Mouse (Mus musculus) MEL-GATA-1-ER (cell line): ENCODE measurements around the gene Rtn4rl1.

Experiments used
- DNase-seq: peaks from one replicate; pipeline ENCODE4 v3.0.0-alpha.2; 2012; ENCODE audit warnings: low read depth; ENCODE audit errors: extremely low read depth

Gene Rtn4rl1

GRCm38 (mm10) chr11:75184986-75185385, 8.6 kb upstream of the Rtn4rl1 start:
- no peak for DNase-seq

GRCm38 (mm10) chr11:75189713-75190370, 3.7 kb upstream of the Rtn4rl1 start:
- no peak for DNase-seq

GRCm38 (mm10) chr11:75190371-75190724, 3.2 kb upstream of the Rtn4rl1 start:
- no peak for DNase-seq

- DNase-seq = no peak
Observed at GRCm38 (mm10) chr11:75190905-75191441, 2.6 kb upstream of the Rtn4rl1 start, which contains the start of gene Dph1. Gene Dph1 (minus strand): TSS chr11:75191241.

- no peak for DNase-seq
Observed at GRCm38 (mm10) chr11:75191841-75192240, 1.7 kb upstream of the Rtn4rl1 start.

GRCm38 (mm10) chr11:75192336-75193214, 1.0 kb upstream of the Rtn4rl1 start:
- no peak for DNase-seq

GRCm38 (mm10) chr11:75194121-75194849, 702 bp downstream of the Rtn4rl1 start:
- no peak for DNase-seq

GRCm38 (mm10) chr11:75194850-75195461, 1.4 kb downstream of the Rtn4rl1 start:
- no peak for DNase-seq

GRCm38 (mm10) chr11:75196131-75196530, 2.5 kb downstream of the Rtn4rl1 start:
- DNase-seq = no peak

GRCm38 (mm10) chr11:75197956-75198355, 4.4 kb downstream of the Rtn4rl1 start:
- no peak for DNase-seq

- DNase-seq = no peak
Observed at GRCm38 (mm10) chr11:75198792-75199191, 5.2 kb downstream of the Rtn4rl1 start.

- DNase-seq = no peak
Observed at GRCm38 (mm10) chr11:75199951-75200350, 6.4 kb downstream of the Rtn4rl1 start.

GRCm38 (mm10) chr11:75200935-75201334, 7.4 kb downstream of the Rtn4rl1 start:
- no peak for DNase-seq

- DNase-seq = no peak
Observed at GRCm38 (mm10) chr11:75201721-75202120, 8.1 kb downstream of the Rtn4rl1 start.

GRCm38 (mm10) chr11:75203926-75204325, 10.3 kb downstream of the Rtn4rl1 start:
- no peak for DNase-seq

- no peak for DNase-seq
Observed at GRCm38 (mm10) chr11:75204472-75204871, 10.9 kb downstream of the Rtn4rl1 start.

- DNase-seq = no peak
Observed at GRCm38 (mm10) chr11:75206347-75206746, 12.8 kb downstream of the Rtn4rl1 start.

GRCm38 (mm10) chr11:75209363-75209762, 15.8 kb downstream of the Rtn4rl1 start:
- no peak for DNase-seq

GRCm38 (mm10) chr11:75210093-75210492, 16.5 kb downstream of the Rtn4rl1 start:
- no peak for DNase-seq

- DNase-seq = no peak
Observed at GRCm38 (mm10) chr11:75210755-75211154, 17.2 kb downstream of the Rtn4rl1 start.

- no peak for DNase-seq
Observed at GRCm38 (mm10) chr11:75212031-75212667, 18.6 kb downstream of the Rtn4rl1 start.
